Mouse (Mus musculus) neural tube, embryonic 14.5 days (tissue): ENCODE measurements around the gene Unc79. TPM values are rescaled to one million over a fixed set of nuclear protein-coding genes. Genes with fewer than 3 reads are reported as not detected.

Experiments used
- ATAC-seq: fragments of 200-750 bp; cut with Nextera tagmentation; 2 replicates; pipeline ENCODE4 v1.8.0; 2017; ENCODE audit warnings: low read depth, mild to moderate bottlenecking, moderate TSS enrichment, moderate library complexity
- H3K27ac ChIP-seq: fragments of 300-500 bp; sonication (generic); 2 replicates; pipeline ENCODE4 v1.5.1; 2014; ENCODE audit warnings: low read depth, mild to moderate bottlenecking, control low read depth, low read length, moderate library complexity, mixed read lengths
- H3K27me3 ChIP-seq: fragments of 300-500 bp; sonication (generic); 2 replicates; pipeline ENCODE4 v1.6.1; 2014; ENCODE audit warnings: low read length; ENCODE audit not compliant: control insufficient read depth, insufficient read depth
- H3K36me3 ChIP-seq: fragments of 300-500 bp; sonication (generic); 2 replicates; pipeline ENCODE4 v1.6.1; 2014; ENCODE audit warnings: low read length, mixed read lengths; ENCODE audit not compliant: control insufficient read depth, insufficient read depth
- H3K4me1 ChIP-seq: fragments of 300-500 bp; sonication (generic); 2 replicates; pipeline ENCODE4 v1.6.1; 2014; ENCODE audit warnings: low read length; ENCODE audit not compliant: control insufficient read depth, insufficient read depth
- H3K4me2 ChIP-seq: fragments of 300-500 bp; sonication (generic); 2 replicates; pipeline ENCODE4 v1.6.1; 2014; ENCODE audit warnings: mild to moderate bottlenecking, low read depth, low read length, control low read depth
- H3K4me3 ChIP-seq: fragments of 300-500 bp; sonication (generic); 2 replicates; pipeline ENCODE4 v1.5.1; 2014; ENCODE audit warnings: low read depth, low read length, control low read depth, mixed read lengths
- H3K9ac ChIP-seq: fragments of 300-500 bp; sonication (generic); replicated peaks from 2 replicates; pipeline ENCODE4 v1.6.1; 2014; ENCODE audit warnings: low read depth, mild to moderate bottlenecking, control low read depth, low read length, mixed read lengths
- H3K9me3 ChIP-seq: fragments of 300-500 bp; sonication (generic); 2 replicates; pipeline ENCODE4 v1.6.1; 2016; ENCODE audit warnings: low read length; ENCODE audit not compliant: control insufficient read depth
- WGBS: fragments of 180-500 bp; shearing (Covaris S2); extraction: QIAGEN DNeasy Blood & Tissue Kit; methylation state at CpG from one replicate; pipeline ENCODE4 v1.1.7; 2014; 5-methylcytosine and 5-hydroxymethylcytosine counted together
- microRNA-seq: library from miRNA; unstranded; fragments of <30 nt; microRNA quantifications from one replicate; pipeline ENCODE4, GENCODE M21; 2016
- polyA plus RNA-seq: library from polyadenylated mRNA; unstranded; fragments of >200 nt; fragmentation: Nextera tagmentation; extraction: Ambion mirVana; gene quantifications from 2 replicates; pipeline ENCODE4 v1.2.1, GENCODE M21; 2014

The Unc79 gene
- polyA plus RNA-seq, 1 experiment from 2014 or later: 15.6 TPM

GRCm38 (mm10) chr12:103214270-103214669 is 265.6 kb downstream of the Unc79 start:
- H3K4me1 ChIP-seq: peaks cover 23% of the 10 kb centered on the region
- H3K27ac ChIP-seq: peak overlapping the region; percentile 55; the same call in 1 of the 2 replicates
- no peaks in the 10 kb centered on the region for H3K9me3 ChIP-seq
- no peak overlapping the region for H3K9ac ChIP-seq
- H3K4me3 ChIP-seq: no peak overlapping the region
- H3K36me3 ChIP-seq: no peaks in the 10 kb centered on the region
- H3K4me2 ChIP-seq: no peak overlapping the region
- peak; percentile 78 for ATAC-seq
- WGBS: 25% methylated on average over 10 of the region's 10 CpGs
- H3K27me3 ChIP-seq: no peaks in the 10 kb centered on the region

GRCm38 (mm10) chr12:103214797-103215196 is 266.1 kb downstream of the Unc79 start:
- WGBS: 91% methylated on average over 2 of the region's 2 CpGs
- peak; percentile 59; the same call in 1 of the 2 replicates for ATAC-seq

GRCm38 (mm10) chr12:103215877-103216610 is 267.4 kb downstream of the Unc79 start:
- H3K27ac ChIP-seq: no peak overlapping the region
- no peaks in the 10 kb centered on the region for H3K9me3 ChIP-seq
- 71% methylated on average over 6 of the region's 6 CpGs for WGBS

More at GRCm38 (mm10) chr12:103214797-103215196, 266.1 kb downstream of the Unc79 start:
- Histone ChIP-seq H3K27ac (peak overlapping the region; percentile 55; the same call in 1 of the 2 replicates), H3K9ac (no peak overlapping the region), H3K36me3 (no peaks in the 10 kb centered on the region), H3K4me2 (no peak overlapping the region), H3K4me1 (peaks cover 23% of the 10 kb centered on the region), H3K9me3 (no peaks in the 10 kb centered on the region), H3K4me3 (no peak overlapping the region), H3K27me3 (no peaks in the 10 kb centered on the region)

DNA sequence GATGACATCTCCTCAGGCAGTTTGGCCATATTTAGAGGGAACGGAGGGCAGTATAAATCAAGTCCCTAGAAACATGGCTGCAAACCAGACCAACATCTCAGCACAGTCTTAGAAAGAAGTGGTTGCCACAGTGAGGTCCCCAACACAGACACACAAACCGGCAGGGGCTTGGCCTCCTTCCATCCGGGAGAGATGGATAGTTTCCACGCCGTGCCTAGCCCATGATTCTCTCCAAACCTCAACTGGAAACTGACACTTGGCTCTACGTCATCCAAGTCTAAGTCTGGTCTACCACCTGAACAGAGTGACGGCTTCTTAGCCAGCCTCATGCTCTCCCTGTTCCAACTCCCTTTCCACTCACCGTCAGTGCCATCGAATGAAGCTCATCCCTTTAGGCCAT is 275.0 kb downstream of the Unc79 start:
- Histone ChIP-seq H3K27me3 (no peaks in the 10 kb centered on the region), H3K4me2 (no peak overlapping the region), H3K27ac (no peak overlapping the region), H3K4me3 (no peak overlapping the region), H3K9ac (no peak overlapping the region), H3K4me1 (no peaks in the 10 kb centered on the region), H3K9me3 (no peaks in the 10 kb centered on the region), H3K36me3 (no peaks in the 10 kb centered on the region)
- 88% methylated on average over 9 of the region's 9 CpGs for WGBS
- ATAC-seq: no peak

More at GRCm38 (mm10) chr12:103215877-103216610, 267.4 kb downstream of the Unc79 start:
- no peak for ATAC-seq
- H3K27me3 ChIP-seq: no peaks in the 10 kb centered on the region
- no peaks in the 10 kb centered on the region for H3K36me3 ChIP-seq
- no peak overlapping the region for H3K9ac ChIP-seq
- peaks cover 23% of the 10 kb centered on the region for H3K4me1 ChIP-seq
- no peak overlapping the region for H3K4me2 ChIP-seq
- H3K4me3 ChIP-seq: no peak overlapping the region

DNA sequence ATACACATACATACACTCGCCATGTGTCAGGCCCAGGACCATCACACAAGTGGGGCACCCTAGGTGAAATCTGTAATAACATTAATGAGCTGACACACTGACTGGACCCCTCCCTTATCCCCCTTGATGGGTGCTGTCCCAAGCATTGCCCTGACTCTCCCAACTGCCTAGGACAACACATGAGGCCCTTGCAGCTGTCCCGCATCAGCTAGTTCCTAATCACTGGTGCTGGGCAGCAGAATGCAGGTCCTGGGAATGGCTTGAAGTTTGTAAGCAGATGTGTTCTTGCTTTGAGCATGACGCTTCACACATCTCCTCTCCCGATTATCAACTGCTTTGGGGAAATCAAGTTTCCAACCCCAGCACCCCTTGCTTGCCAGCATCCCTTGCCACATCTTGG is 277.5 kb downstream of the Unc79 start:
- no peaks in the 10 kb centered on the region for H3K4me1 ChIP-seq

GRCm38 (mm10) chr12:103229058-103229457 is 280.4 kb downstream of the Unc79 start:
- H3K4me2 ChIP-seq: no peak overlapping the region
- WGBS: 84% methylated on average over 4 of the region's 4 CpGs
- ATAC-seq: no peak

More for the DNA sequence above, 277.5 kb downstream of the Unc79 start:
- Histone ChIP-seq H3K9ac (no peak overlapping the region), H3K27ac (no peak overlapping the region), H3K27me3 (no peaks in the 10 kb centered on the region), H3K36me3 (no peaks in the 10 kb centered on the region), H3K9me3 (no peaks in the 10 kb centered on the region), H3K4me3 (no peak overlapping the region), H3K4me2 (no peak overlapping the region)
- ATAC-seq: no peak
- 87% methylated on average over 4 of the region's 4 CpGs for WGBS

More at GRCm38 (mm10) chr12:103229058-103229457, 280.4 kb downstream of the Unc79 start:
- Histone ChIP-seq H3K27ac (no peak overlapping the region), H3K36me3 (no peaks in the 10 kb centered on the region), H3K27me3 (no peaks in the 10 kb centered on the region), H3K4me1 (no peaks in the 10 kb centered on the region), H3K9me3 (no peaks in the 10 kb centered on the region), H3K9ac (no peak overlapping the region), H3K4me3 (no peak overlapping the region)

Small RNA genes lying within 50 kb of the gene (microRNA-seq; reads per million reads assigned to microRNA genes)
- gene Gm44324: not detected

Other genes with a start within 250 kb of the Unc79 start
- gene Itpk1, start 243.9 kb upstream of the Unc79 start, polyA plus RNA-seq: 34.8 and 40.6 TPM in 2 replicates
- 68.8 and 81.1 TPM in 2 replicates for gene Moap1, start 205.2 kb upstream of the Unc79 start, polyA plus RNA-seq
- 12.4 and 12.6 TPM in 2 replicates for gene Tmem251, start 205.1 kb upstream of the Unc79 start, polyA plus RNA-seq
- gene Gm28051, start 191.1 kb upstream of the Unc79 start, polyA plus RNA-seq: not detected in 2 replicates
- gene Gon7, start 191.1 kb upstream of the Unc79 start, polyA plus RNA-seq: 46.9 and 54.2 TPM in 2 replicates
- gene Ubr7, start 190.9 kb upstream of the Unc79 start, polyA plus RNA-seq: 43.5 and 47.1 TPM in 2 replicates
- gene Gm20604, start 190.2 kb upstream of the Unc79 start, polyA plus RNA-seq: 50.7 and 57.1 TPM in 2 replicates
- gene Btbd7, start 70.4 kb upstream of the Unc79 start, polyA plus RNA-seq: 15.1 and 18.0 TPM in 2 replicates
- gene Cox8c, start 49.5 kb upstream of the Unc79 start, polyA plus RNA-seq: not detected in 2 replicates